Mouse (Mus musculus): ENCODE results near the gene Edrf1.

Edrf1 gene

GRCm38 (mm10) chr7:133637361-133638305 is at the start of gene Edrf1:
Edrf1 (plus strand) TSS chr7:133637543.
- DNase-seq, result peak; percentile 99

GRCm38 (mm10) chr7:133591750-133592149 is 45.6 kb upstream of the Edrf1 start:
- DNase-seq, result no peak

- no peak for DNase-seq
Observed at GRCm38 (mm10) chr7:133600558-133600957, 36.8 kb upstream of the Edrf1 start.

- DNase-seq, result no peak
Observed at GRCm38 (mm10) chr7:133602058-133602457, 35.3 kb upstream of the Edrf1 start, which contains the start of gene Tex36. Tex36 (minus strand) TSS chr7:133602158.

- no peak for DNase-seq
Observed at GRCm38 (mm10) chr7:133603156-133603555, 34.2 kb upstream of the Edrf1 start.

DNA sequence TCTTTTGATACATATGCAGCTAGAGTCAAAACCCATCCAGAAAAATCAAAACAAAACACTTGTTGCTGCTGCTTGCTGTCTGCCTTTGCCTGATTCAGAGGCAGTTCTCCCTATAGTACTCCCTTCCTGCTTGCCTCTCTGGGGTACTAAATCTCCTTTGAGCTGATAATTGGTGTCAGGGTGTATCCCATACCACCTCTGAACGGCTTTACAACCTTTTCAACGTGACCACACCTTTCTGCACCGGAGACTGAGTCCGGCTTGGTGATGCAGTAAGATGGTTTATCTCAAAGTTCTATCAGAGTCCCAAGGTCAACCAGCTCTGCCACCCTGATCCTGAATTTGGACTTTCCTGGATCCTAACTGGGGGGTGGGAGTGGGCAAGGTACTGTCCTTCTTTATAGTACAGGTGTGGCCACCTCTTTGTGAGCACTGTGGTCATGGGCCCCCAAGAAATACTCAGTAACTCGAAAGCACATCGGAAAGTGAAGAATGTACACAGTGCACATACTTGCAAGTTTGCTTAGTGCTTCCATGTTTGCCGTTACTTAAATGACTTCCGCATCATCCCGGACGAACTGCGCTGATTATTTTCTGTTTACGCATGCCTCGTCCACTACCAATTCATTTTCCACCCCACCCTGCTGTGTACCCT is 32.8 kb upstream of the Edrf1 start:
- DNase-seq, result no peak

GRCm38 (mm10) chr7:133607331-133607730 is 30.0 kb upstream of the Edrf1 start:
- no peak for DNase-seq

DNA sequence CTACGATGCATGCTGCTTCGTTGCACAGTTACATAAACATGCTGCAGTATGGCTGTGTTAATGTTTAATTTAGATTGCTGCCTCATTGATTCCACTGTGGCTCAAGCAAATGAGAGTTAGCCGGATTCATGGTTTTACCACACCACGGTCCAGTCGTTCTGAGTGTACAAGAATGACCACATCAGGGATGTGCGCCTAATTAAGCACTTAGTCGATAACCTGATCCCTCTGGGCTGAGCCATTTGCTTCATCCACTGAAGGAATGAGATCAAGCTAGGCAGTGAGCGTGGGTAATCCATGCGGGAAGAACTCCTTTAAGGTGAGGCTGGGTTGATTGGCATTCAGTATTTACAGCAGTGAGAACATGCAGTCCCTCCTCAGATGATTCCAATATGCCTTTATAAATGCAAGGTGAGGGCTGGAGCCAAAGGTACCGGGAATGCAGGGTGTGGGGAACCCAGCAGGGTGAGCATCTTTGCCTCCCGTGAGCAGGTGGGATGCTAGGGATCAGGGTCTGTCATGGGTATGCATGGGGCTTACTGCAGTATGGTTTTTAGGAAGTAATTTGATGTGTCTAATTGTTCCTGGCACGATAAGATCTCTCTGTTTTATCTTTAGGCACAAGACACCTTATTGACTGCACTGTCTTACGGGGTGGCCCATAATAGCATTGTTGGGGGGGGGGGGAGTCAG is 29.3 kb upstream of the Edrf1 start:
- DNase-seq, result no peak

DNA sequence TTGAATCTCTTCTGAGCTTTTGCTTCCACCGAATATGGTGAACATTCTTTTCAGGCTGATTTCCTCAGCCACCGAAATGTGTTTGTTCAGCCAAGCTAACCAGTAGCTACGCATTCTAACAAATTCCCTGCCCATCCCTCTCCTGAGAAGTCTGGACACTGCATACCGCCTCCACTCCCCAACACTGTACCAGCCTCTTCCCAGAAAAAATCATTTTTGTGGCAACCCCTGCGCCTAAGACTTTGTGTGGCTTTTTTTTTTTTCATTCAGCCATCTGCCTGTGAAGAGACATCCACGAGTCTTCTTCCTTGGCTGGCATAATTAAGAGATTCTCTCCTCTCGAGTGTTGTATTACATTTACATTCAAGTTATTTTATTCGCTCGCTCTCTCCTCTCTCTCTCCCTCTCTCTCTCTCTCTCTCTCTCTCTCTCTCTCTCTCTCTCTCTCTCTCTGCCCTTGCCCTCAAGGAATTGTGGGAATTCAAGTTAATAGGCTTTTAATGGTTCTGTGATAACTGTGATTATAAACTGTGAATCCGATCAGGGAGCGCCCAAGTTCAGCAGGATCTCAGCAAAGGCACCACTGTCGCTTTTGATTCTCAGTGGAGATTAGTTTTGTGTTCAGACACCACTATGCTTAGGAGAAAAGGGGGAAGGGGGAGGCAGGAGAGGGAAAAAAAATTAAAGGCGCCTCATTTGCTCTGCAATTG is 28.6 kb upstream of the Edrf1 start:
- DNase-seq, result no peak

DNA sequence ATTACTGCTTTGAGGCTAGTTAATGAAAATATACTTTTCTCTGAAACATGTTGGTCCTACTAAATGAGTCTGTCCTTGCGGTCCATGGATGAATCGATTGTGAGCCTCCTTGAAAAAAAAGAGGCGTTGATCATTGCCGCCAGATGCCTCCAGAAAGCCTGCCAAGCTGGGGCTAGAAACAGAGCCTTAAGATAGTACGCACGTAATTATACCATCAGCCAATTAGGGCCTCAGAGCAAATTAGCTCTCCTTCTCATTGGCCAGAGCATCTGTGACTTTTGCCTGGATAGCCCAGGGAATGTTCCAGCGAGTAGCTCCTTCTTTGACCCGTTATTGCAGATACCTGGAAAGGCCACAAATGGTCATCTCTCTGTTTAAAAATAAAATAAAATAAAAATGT is 27.8 kb upstream of the Edrf1 start:
- DNase-seq, result peak; percentile 4

- DNase-seq, result no peak
Observed at GRCm38 (mm10) chr7:133612981-133613380, 24.4 kb upstream of the Edrf1 start.

DNA sequence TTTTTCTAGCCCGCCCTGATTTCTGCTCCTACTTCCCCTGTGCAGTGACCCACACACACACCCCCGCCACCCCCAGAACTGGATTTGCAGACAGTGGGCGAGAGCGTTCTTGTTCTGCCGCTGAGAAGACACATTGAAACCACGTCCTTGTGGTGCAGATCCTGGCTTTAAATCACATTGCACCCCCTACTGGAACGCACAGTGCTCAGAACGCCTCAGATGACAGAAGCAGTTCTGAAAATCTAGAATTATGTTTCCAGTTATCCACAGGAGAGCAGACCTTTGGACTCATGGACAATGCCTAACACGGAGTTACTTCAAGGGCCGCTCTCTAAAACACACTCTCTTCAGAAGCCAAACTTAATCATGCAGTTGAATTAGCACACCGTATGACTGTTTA is 16.6 kb upstream of the Edrf1 start:
- DNase-seq, result peak; percentile 11

GRCm38 (mm10) chr7:133623226-133623625 is 14.1 kb upstream of the Edrf1 start:
- DNase-seq, result no peak

DNA sequence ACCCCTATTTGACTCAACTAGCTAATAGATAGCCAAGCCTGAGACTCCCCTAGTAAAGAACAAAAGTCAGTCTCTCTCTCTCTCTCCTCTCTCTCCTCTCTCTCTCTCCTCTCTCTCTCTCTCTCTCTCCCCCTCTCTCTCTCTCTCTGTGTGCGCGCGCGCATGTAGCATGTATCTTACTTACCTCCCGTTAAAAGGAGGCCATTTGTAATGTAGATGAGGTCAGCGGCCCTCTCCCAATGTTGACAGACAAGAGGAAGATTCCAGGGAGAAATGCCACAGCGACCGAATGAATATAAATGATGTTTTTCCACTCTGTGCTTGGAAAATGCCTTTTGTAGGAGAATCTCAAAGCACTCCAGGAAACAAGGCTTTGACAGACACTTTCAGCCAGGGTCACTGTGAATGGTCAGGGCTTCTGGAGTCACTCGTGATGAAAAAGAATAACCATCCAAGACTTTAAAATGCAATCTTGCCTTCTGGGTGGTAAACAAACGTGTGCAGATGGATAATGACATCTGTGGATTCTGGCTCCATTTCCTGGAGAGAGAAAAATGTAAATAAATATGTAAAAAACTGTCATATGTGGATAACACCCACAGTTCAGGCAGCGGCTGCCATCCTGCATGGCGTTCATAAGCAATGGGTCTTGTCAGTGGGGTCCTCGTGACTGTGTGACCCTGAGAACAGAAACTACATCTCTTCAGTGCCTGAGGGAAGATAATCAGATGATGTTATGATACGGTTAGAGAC is 10.0 kb upstream of the Edrf1 start:
- no peak for DNase-seq

GRCm38 (mm10) chr7:133630821-133631220 is 6.5 kb upstream of the Edrf1 start:
- DNase-seq, result no peak

GRCm38 (mm10) chr7:133632476-133632875 is 4.9 kb upstream of the Edrf1 start:
- DNase-seq, result peak; percentile 85

DNA sequence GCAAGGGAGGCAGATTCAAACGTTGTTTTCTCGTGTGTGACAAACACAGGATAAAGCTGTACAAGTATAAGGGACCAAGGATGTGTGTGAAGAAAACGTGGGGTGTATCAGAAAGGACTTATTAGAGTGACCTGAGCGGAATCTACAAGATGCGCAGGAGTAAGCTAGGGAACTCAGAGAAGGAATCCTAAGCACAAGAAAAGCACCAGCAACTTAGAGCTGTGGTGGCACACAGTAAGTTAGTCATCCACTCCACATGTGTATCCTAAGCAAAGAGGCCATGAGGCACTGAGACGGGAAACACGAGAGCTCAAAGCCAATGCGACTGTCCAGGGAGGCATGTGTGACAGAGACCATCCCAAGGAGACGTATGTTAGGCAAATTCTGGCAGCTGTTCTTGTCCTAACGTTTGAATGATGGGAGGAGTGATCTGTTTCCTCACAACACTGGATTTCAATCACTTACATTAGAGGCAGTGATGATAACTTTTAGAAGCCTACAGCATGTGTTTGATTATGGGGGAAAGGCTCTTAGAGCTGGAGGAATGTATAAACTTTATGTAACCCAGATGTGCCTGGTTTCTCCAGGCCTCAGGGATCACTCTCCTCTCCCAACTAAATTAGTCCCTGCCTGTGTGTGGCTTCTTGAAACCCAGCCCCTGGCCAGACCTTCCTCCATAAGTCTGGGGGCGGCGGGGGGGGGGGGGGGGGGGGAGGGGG is 2.3 kb upstream of the Edrf1 start:
- DNase-seq, result no peak

GRCm38 (mm10) chr7:133636738-133637352 is 498 bp upstream of the Edrf1 start:
- DNase-seq, result peak; percentile 94

- DNase-seq, result peak; percentile 6
Observed at GRCm38 (mm10) chr7:133638306-133638705, 963 bp downstream of the Edrf1 start.

DNA sequence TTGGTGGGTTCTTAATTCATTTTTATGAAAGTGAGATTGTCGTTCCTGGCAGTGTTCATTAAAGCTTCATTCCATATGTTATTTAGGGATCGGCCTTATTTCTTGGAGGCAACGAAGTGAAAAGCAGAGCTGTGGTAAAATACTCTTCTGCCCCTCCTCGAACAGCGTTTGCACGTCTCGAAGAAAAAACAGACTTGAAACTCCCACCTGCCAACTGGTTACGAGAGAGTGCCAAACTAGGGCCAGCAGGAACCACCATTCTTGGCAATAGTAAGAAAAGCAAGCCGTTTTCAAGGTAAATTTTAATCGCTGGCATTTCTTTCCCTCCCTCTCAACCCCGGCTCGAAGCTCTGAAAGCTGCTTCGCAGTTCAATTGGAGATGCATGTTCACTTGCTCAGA is 1.5 kb downstream of the Edrf1 start:
- DNase-seq, result no peak

- no peak for DNase-seq
Observed at GRCm38 (mm10) chr7:133645716-133646115, 8.4 kb downstream of the Edrf1 start.
